21 mouse cellular contexts compared by ENCODE assay signal in genomic region chr10:84829009-84829408, GRCm38 (mm10).
DNase-seq lines count a peak whose midpoint lies in the region; ATAC-seq lines count a peak whose summit lies in the region.
"Had no signal": no experiment of that assay in that cellular context is flagged by ENCODE, and none has a peak within 500 bp of the region (broad histone marks: within the 10 kb centered on the region; RNA-seq: fewer than 3 reads in every experiment).

No protein-coding gene starts in this region.

- no peaks in the 10 kb centered on the region for H3K9me3 ChIP-seq in limb, embryonic 12.5 days
- H3K9me3 ChIP-seq in limb, embryonic 10.5 days (replicated peaks): no peaks in the 10 kb centered on the region
- H3K9me3 ChIP-seq: embryonic facial prominence, embryonic 12.5 days; forebrain, embryonic 13.5 days; heart, embryonic 13.5 days; hindbrain, embryonic 13.5 days had no signal

- no peak overlapping the region for H3K4me3 ChIP-seq in limb, embryonic 12.5 days (replicated peaks)
- no peak overlapping the region for H3K4me3 ChIP-seq in limb, embryonic 10.5 days
- H3K4me3 ChIP-seq: embryonic facial prominence, embryonic 12.5 days; forebrain, embryonic 13.5 days; gastrocnemius, adult 2 months; heart, embryonic 13.5 days; hindbrain, embryonic 13.5 days had no signal

- 0 out of 2 replicates have a peak, but pooled peaks cover 4% of the 10 kb centered on the region for H3K4me1 ChIP-seq in limb, embryonic 12.5 days (replicated peaks)
- peaks cover 15% of the 10 kb centered on the region for H3K4me1 ChIP-seq in limb, embryonic 10.5 days
- H3K4me1 ChIP-seq: embryonic facial prominence, embryonic 12.5 days; heart, embryonic 13.5 days had no signal

- 0 out of 2 replicates have a peak overlapping the region, but pooled peaks have one; percentile 8 for H3K27ac ChIP-seq in limb, embryonic 12.5 days
- no peak overlapping the region for H3K27ac ChIP-seq in limb, embryonic 10.5 days
- H3K27ac ChIP-seq: embryonic facial prominence, embryonic 12.5 days; forebrain, embryonic 13.5 days; gastrocnemius, adult 2 months; heart, embryonic 13.5 days; hindbrain, embryonic 13.5 days; hindbrain, postnatal 0 days had no signal

- H3K4me2 ChIP-seq in limb, embryonic 12.5 days: no peak overlapping the region
- H3K4me2 ChIP-seq: embryonic facial prominence, embryonic 12.5 days; forebrain, embryonic 13.5 days; heart, embryonic 13.5 days; hindbrain, embryonic 13.5 days had no signal

- H3K9ac ChIP-seq in limb, embryonic 12.5 days (replicated peaks): no peak overlapping the region
- H3K9ac ChIP-seq: embryonic facial prominence, embryonic 12.5 days; forebrain, embryonic 13.5 days; forebrain, postnatal 0 days; heart, embryonic 13.5 days; hindbrain, embryonic 13.5 days had no signal

- H3K27me3 ChIP-seq in limb, embryonic 12.5 days: no peaks in the 10 kb centered on the region
- no peaks in the 10 kb centered on the region for H3K27me3 ChIP-seq in limb, embryonic 10.5 days (ENCODE audit: low read depth, poor library complexity, severe bottlenecking)
- H3K27me3 ChIP-seq: embryonic facial prominence, embryonic 12.5 days; forebrain, embryonic 13.5 days; hindbrain, embryonic 13.5 days had no signal

- H3K36me3 ChIP-seq in limb, embryonic 12.5 days: no peaks in the 10 kb centered on the region
- H3K36me3 ChIP-seq in limb, embryonic 10.5 days: no peaks in the 10 kb centered on the region
- H3K36me3 ChIP-seq: embryonic facial prominence, embryonic 12.5 days; heart, embryonic 13.5 days; hindbrain, embryonic 13.5 days had no signal

- no peak for DNase-seq in limb, embryonic 10.5 days (ENCODE audit: low spot score)
- peak; percentile 33 for DNase-seq in 416B (ENCODE audit: low read depth)
- peak; percentile 26 for DNase-seq in thymus, postnatal 25 days
- no peak for DNase-seq in urinary bladder, postnatal 25 days (ENCODE audit: low spot score)
- DNase-seq in frontal cortex, adult 2 months (ENCODE audit: extremely low spot score in 1 of 2, low spot score in 1 of 2): no peak
- DNase-seq: adrenal gland, postnatal 14 days; cerebellum, adult 2 months; cerebellum, postnatal 14 days; forebrain, postnatal 0 days; gastrocnemius, adult 2 months; gastrocnemius, postnatal 25 days; heart, adult 11 months; heart, postnatal 36 days had no signal

- WGBS in limb, embryonic 12.5 days: 82% methylated on average over 8 of the region's 8 CpGs
- whole genome bisulfite sequencing in limb, embryonic 10.5 days: 88% methylated on average over 8 of the region's 8 CpGs

- ATAC-seq in limb, embryonic 12.5 days (ENCODE audit: insufficient number of reproducible peaks, insufficient read depth, low FRiP score, low TSS enrichment, low read depth): no peak
- peak; percentile 88 to 90 for ATAC-seq in hematopoietic stem cell, adult 5-6 weeks (replicated peaks in 1 of 2; ENCODE audit: insufficient read depth in 1 of 2, low FRiP score in 2 of 2, low TSS enrichment in 1 of 2, low read depth in 1 of 2, poor library complexity in 2 of 2, severe bottlenecking in 2 of 2)
- ATAC-seq: activated CD4-positive, CD25-positive, alpha-beta regulatory T cell, adult 4 months; forebrain, embryonic 13.5 days; forebrain, postnatal 0 days; hindbrain, postnatal 0 days had no signal

Comparison
In these comparisons a context has a peak if more than half of its experiments do, and no peak if none do; other contexts are left out.
1. DNase-seq: peak in 416B (single experiment) and thymus, postnatal 25 days (single experiment); none in limb, embryonic 10.5 days (single experiment), urinary bladder, postnatal 25 days (single experiment) and frontal cortex, adult 2 months (0 of 2).